Comparison of ENCODE assay signal across 19 mouse cellular contexts in genomic region chr8:82702044-82702443, GRCm38 (mm10).
"Had no signal": no experiment of that assay in that cellular context is flagged by ENCODE, and none has a peak within 500 bp of the region (broad histone marks: within the 10 kb centered on the region; RNA-seq: fewer than 3 reads in every experiment).

No protein-coding gene starts in this region.

- H3K4me3 ChIP-seq: layer of hippocampus, adult 2 months; liver, embryonic 13.5 days; megakaryocyte, embryonic 14.5 days; midbrain, embryonic 10.5 days; midbrain, embryonic 15.5 days; neural tube, embryonic 13.5 days had no signal

- H3K9ac ChIP-seq: liver, embryonic 13.5 days; midbrain, embryonic 15.5 days; neural tube, embryonic 13.5 days had no signal

- DNase-seq: kidney, adult 11 months; kidney, adult 8-10 months; kidney, postnatal 25 days; layer of hippocampus, adult 9-11 months; liver, embryonic 13.5 days; lung, adult 2 months; right cerebral cortex, adult 18-20 months; right cerebral cortex, postnatal 14 days; right cerebral cortex, postnatal 4 days; thymus, adult 2 months; thymus, postnatal 14 days; thymus, postnatal 4 days had no signal

- H3K4me1 ChIP-seq: liver, embryonic 13.5 days; midbrain, embryonic 10.5 days; midbrain, embryonic 15.5 days; neural tube, embryonic 13.5 days had no signal

- H3K27me3 ChIP-seq: liver, embryonic 13.5 days; midbrain, embryonic 15.5 days; neural tube, embryonic 13.5 days had no signal

- H3K9me3 ChIP-seq: liver, embryonic 13.5 days; megakaryocyte, embryonic 14.5 days; midbrain, embryonic 10.5 days; midbrain, embryonic 15.5 days; neural tube, embryonic 13.5 days had no signal

- ATAC-seq: midbrain, embryonic 15.5 days had no signal

- H3K4me2 ChIP-seq: liver, embryonic 13.5 days; midbrain, embryonic 15.5 days; neural tube, embryonic 13.5 days had no signal

- H3K27ac ChIP-seq: layer of hippocampus, adult 2 months; liver, embryonic 13.5 days; macrophage; midbrain, embryonic 10.5 days; midbrain, embryonic 15.5 days; neural tube, embryonic 13.5 days; stomach, postnatal 0 days had no signal

- H3K36me3 ChIP-seq: liver, embryonic 13.5 days; midbrain, embryonic 10.5 days; midbrain, embryonic 15.5 days; neural tube, embryonic 13.5 days had no signal
